Mouse (Mus musculus): ENCODE measurements around the gene Helz2. TPM values are rescaled to one million over a fixed set of nuclear protein-coding genes. Genes with fewer than 3 reads are reported as not detected.

Helz2 gene
- polyA plus RNA-seq, 1 experiment: 1.4 TPM

DNA sequence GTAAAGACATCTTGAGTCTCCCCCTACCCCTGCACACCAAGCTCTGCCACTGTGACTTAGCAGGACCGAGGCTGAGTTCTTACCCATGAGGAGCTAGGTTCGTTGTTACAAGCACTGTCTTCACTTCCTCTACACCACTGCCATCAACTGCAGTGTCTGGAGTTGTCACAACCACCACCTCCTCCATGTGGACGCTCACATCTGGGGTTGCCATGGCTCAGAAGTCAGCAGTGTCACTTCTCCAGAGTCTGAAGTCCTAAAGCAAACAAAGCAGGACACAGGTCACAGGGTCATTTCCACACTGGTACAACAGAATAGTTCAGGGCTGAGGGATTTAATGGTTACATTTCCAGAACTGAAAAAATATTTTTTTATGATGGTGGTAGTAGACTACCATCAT is 36.0 kb upstream of the Helz2 start:
- TF ChIP-seq POLR2A (IDR thresholded peaks at IDR 0.05; ENCODE audit: control insufficient read depth, low read depth, low read length) (no peak), CTCF (IDR thresholded peaks at IDR 0.05; ENCODE audit: control insufficient read depth, insufficient read depth, insufficient replicate concordance, low read depth, low read length) (no peak)
- Histone ChIP-seq H3K27me3 (ENCODE audit: control insufficient read depth, insufficient read depth, low read length) (no peaks in the 10 kb centered on the region), H3K4me1 (ENCODE audit: control insufficient read depth, insufficient read depth, low read length) (no peaks in the 10 kb centered on the region), H3K4me3 (ENCODE audit: control insufficient read depth, low read depth, low read length) (no peak overlapping the region), H3K27ac (ENCODE audit: control insufficient read depth, insufficient read depth, low read depth, low read length) (no peak overlapping the region), H3K36me3 (ENCODE audit: control insufficient read depth, insufficient read depth, low read length) (no peaks in the 10 kb centered on the region; the same call in 1 of the 2 replicates)

DNA sequence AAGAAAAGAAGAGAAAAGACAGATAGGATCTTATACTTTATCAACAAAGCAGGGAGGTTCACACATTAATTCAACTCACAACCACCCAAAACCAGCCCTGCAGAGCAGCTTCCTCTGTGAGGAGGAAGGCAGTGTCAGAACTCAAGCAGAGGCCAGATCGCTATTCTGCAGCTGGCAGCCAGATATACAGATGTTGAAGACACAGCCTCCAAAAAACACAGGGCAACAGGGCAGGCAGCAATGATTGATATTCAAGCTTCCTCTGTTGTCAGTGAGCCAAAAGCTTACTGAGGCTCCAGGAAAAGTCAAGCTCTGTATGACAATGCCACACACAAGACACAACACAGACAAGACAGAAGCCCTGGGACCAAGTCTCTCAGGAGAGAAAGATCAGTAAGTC is 34.9 kb upstream of the Helz2 start:
- Histone ChIP-seq H3K27me3 (ENCODE audit: control insufficient read depth, insufficient read depth, low read length) (no peaks in the 10 kb centered on the region), H3K4me3 (ENCODE audit: control insufficient read depth, low read depth, low read length) (no peak overlapping the region), H3K4me1 (ENCODE audit: control insufficient read depth, insufficient read depth, low read length) (no peaks in the 10 kb centered on the region), H3K36me3 (ENCODE audit: control insufficient read depth, insufficient read depth, low read length) (no peaks in the 10 kb centered on the region; the same call in 1 of the 2 replicates), H3K27ac (ENCODE audit: control insufficient read depth, insufficient read depth, low read depth, low read length) (no peak overlapping the region)
- no peak for TF ChIP-seq CTCF (IDR thresholded peaks at IDR 0.05; ENCODE audit: control insufficient read depth, insufficient read depth, insufficient replicate concordance, low read depth, low read length)
- no peak for TF ChIP-seq POLR2A (IDR thresholded peaks at IDR 0.05; ENCODE audit: control insufficient read depth, low read depth, low read length)

DNA sequence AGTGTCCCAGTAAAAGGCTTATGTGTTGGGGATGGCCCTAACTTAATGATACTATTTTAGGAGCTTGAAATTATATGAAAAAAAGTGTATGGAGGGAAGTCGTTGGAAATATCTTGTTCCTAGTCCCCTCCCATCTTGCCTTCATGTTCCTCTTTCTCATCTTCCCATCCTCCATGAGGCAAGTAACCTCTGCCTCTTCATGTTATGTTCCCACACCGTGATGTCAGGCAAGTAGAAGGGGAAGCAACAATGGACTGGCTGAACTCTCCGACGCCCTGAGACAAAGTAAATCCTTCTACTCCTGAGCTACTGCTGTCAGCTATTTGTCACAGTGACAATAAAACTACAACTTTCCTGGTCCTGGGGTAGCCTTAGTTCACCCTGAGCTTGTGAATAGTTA is 32.8 kb upstream of the Helz2 start:
- no peak for TF ChIP-seq POLR2A (IDR thresholded peaks at IDR 0.05; ENCODE audit: control insufficient read depth, low read depth, low read length)
- no peak for TF ChIP-seq CTCF (IDR thresholded peaks at IDR 0.05; ENCODE audit: control insufficient read depth, insufficient read depth, insufficient replicate concordance, low read depth, low read length)
- Histone ChIP-seq H3K4me3 (ENCODE audit: control insufficient read depth, low read depth, low read length) (no peak overlapping the region), H3K27ac (ENCODE audit: control insufficient read depth, insufficient read depth, low read depth, low read length) (no peak overlapping the region), H3K27me3 (ENCODE audit: control insufficient read depth, insufficient read depth, low read length) (no peaks in the 10 kb centered on the region), H3K4me1 (ENCODE audit: control insufficient read depth, insufficient read depth, low read length) (no peaks in the 10 kb centered on the region), H3K36me3 (ENCODE audit: control insufficient read depth, insufficient read depth, low read length) (no peaks in the 10 kb centered on the region; the same call in 1 of the 2 replicates)

DNA sequence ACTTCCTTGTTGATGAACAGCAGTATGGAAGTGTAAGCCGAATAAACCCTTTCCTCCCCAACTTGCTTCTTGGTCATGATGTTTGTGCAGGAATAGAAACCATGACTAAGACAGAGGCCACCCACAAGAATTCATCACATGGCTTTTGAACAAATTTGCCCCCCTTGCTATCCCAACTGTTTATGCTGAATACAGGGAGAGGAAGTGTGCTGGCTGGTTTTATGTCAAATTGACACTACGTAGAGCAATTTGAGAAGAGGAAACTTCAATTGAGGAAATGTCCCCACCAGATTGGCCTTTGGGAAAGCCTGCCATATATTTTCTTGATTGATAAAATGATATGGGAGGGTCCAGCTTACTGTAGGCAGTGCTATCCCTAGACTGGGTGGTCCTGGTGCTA is 32.0 kb upstream of the Helz2 start:
- H3K36me3 ChIP-seq (ENCODE audit: control insufficient read depth, insufficient read depth, low read length): no peaks in the 10 kb centered on the region; the same call in 1 of the 2 replicates
- no peak for TF ChIP-seq POLR2A (IDR thresholded peaks at IDR 0.05; ENCODE audit: control insufficient read depth, low read depth, low read length)
- TF ChIP-seq CTCF (IDR thresholded peaks at IDR 0.05; ENCODE audit: control insufficient read depth, insufficient read depth, insufficient replicate concordance, low read depth, low read length): no peak
- no peaks in the 10 kb centered on the region for H3K4me1 ChIP-seq (ENCODE audit: control insufficient read depth, insufficient read depth, low read length)

DNA sequence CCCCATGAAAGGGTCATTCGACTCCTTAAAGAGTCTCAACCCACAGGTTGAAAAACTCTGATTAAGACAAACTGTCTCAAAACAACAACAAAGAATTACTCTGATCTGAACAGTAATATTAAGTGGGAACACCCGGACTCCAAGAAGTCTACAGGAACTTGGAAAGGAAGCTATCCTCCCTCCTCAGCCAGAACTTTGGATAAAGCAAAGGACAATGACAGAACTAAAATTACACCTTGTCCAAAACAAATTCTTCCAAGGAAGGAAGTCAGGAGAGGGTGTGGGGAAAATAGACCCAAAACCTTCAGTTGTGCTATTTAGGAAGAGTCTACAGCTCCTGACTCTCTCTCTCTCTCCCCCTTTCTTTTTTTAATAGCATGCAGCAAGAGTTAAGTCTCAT is 30.3 kb upstream of the Helz2 start:
- Histone ChIP-seq H3K36me3 (ENCODE audit: control insufficient read depth, insufficient read depth, low read length) (no peaks in the 10 kb centered on the region; the same call in 1 of the 2 replicates), H3K27me3 (ENCODE audit: control insufficient read depth, insufficient read depth, low read length) (no peaks in the 10 kb centered on the region), H3K4me1 (ENCODE audit: control insufficient read depth, insufficient read depth, low read length) (no peaks in the 10 kb centered on the region), H3K4me3 (ENCODE audit: control insufficient read depth, low read depth, low read length) (no peak overlapping the region), H3K27ac (ENCODE audit: control insufficient read depth, insufficient read depth, low read depth, low read length) (no peak overlapping the region)
- TF ChIP-seq CTCF (IDR thresholded peaks at IDR 0.05; ENCODE audit: control insufficient read depth, insufficient read depth, insufficient replicate concordance, low read depth, low read length): no peak
- no peak for TF ChIP-seq POLR2A (IDR thresholded peaks at IDR 0.05; ENCODE audit: control insufficient read depth, low read depth, low read length)

More for the DNA sequence above, 32.0 kb upstream of the Helz2 start:
- Histone ChIP-seq H3K4me3 (ENCODE audit: control insufficient read depth, low read depth, low read length) (no peak overlapping the region), H3K27ac (ENCODE audit: control insufficient read depth, insufficient read depth, low read depth, low read length) (no peak overlapping the region), H3K27me3 (ENCODE audit: control insufficient read depth, insufficient read depth, low read length) (no peaks in the 10 kb centered on the region)

DNA sequence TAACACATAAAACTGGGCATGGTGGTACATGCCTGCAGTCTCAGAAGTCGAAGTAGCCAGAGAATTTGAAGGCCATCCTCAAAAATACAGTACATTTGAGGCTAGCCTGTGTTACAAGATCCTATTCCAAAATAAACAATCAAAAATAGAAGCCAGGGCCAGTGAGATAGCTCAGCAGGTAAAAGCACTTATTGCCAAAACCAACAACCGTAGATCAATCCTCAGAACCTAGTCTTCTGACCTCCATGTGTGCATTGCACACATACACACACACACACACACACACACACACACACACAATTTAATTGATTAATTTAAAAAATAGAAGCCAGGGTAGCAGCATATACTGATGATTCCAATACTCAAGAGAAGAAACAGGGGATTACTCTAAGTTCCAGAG is 25.0 kb upstream of the Helz2 start:
- H3K36me3 ChIP-seq (ENCODE audit: control insufficient read depth, insufficient read depth, low read length): no peaks in the 10 kb centered on the region

DNA sequence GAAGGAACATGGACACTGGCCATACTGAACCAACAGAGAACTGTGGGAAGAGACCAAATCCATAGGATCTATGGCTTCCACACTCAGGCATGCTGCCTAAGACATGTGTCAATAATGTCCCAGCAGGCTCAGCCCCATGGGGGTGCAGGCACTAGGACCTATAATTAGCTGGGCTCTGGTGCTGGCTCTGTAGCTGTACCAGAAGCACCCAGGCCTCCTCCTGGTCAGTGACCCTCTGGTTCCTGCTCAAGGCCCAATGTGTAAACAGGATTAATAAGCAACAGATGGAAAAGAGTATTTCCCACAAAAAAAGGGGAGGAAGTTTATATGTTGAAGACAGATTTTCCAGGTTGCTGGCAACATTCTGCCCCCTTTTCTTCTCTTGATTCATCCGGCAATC is 11.4 kb upstream of the Helz2 start:
- H3K36me3 ChIP-seq (ENCODE audit: control insufficient read depth, insufficient read depth, low read length): no peaks in the 10 kb centered on the region; the same call in none of the 2 replicates
- TF ChIP-seq CTCF (IDR thresholded peaks at IDR 0.05; ENCODE audit: control insufficient read depth, insufficient read depth, insufficient replicate concordance, low read depth, low read length) (no peak), POLR2A (IDR thresholded peaks at IDR 0.05; ENCODE audit: control insufficient read depth, low read depth, low read length) (no peak)

More for the DNA sequence above, 25.0 kb upstream of the Helz2 start:
- Histone ChIP-seq H3K4me1 (ENCODE audit: control insufficient read depth, insufficient read depth, low read length) (no peaks in the 10 kb centered on the region), H3K27me3 (ENCODE audit: control insufficient read depth, insufficient read depth, low read length) (no peaks in the 10 kb centered on the region), H3K27ac (ENCODE audit: control insufficient read depth, insufficient read depth, low read depth, low read length) (no peak overlapping the region), H3K4me3 (ENCODE audit: control insufficient read depth, low read depth, low read length) (no peak overlapping the region)
- TF ChIP-seq POLR2A (IDR thresholded peaks at IDR 0.05; ENCODE audit: control insufficient read depth, low read depth, low read length): no peak

DNA sequence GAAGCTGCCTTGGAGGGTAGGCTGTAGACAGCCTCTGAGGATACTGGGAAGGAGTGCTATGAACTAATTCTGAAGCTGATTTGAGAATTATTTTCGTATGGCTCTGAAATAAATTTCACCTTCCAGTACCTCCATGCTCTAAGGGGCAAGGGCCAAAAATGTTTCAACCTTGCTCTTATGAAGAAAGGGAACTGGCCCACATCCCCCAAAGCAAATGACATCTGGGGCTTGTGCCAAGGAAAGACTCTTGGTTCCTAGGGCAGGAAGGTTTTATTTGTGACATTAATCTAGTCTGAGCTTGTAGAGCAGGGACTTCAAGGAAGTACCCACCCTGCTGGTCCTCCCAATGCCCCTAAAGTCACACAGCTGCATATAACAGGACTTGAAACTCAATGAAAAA is 10.0 kb upstream of the Helz2 start:
- no peak overlapping the region for H3K27ac ChIP-seq (ENCODE audit: control insufficient read depth, insufficient read depth, low read depth, low read length)
- H3K4me1 ChIP-seq (ENCODE audit: control insufficient read depth, insufficient read depth, low read length): no peaks in the 10 kb centered on the region
- no peaks in the 10 kb centered on the region; the same call in none of the 2 replicates for H3K36me3 ChIP-seq (ENCODE audit: control insufficient read depth, insufficient read depth, low read length)
- H3K27me3 ChIP-seq (ENCODE audit: control insufficient read depth, insufficient read depth, low read length): no peaks in the 10 kb centered on the region
- H3K4me3 ChIP-seq (ENCODE audit: control insufficient read depth, low read depth, low read length): no peak overlapping the region
- TF ChIP-seq CTCF (IDR thresholded peaks at IDR 0.05; ENCODE audit: control insufficient read depth, insufficient read depth, insufficient replicate concordance, low read depth, low read length) (no peak), POLR2A (IDR thresholded peaks at IDR 0.05; ENCODE audit: control insufficient read depth, low read depth, low read length) (no peak)

More for the DNA sequence above, 11.4 kb upstream of the Helz2 start:
- Histone ChIP-seq H3K4me3 (ENCODE audit: control insufficient read depth, low read depth, low read length) (no peak overlapping the region), H3K27me3 (ENCODE audit: control insufficient read depth, insufficient read depth, low read length) (no peaks in the 10 kb centered on the region), H3K27ac (ENCODE audit: control insufficient read depth, insufficient read depth, low read depth, low read length) (no peak overlapping the region), H3K4me1 (ENCODE audit: control insufficient read depth, insufficient read depth, low read length) (no peaks in the 10 kb centered on the region)

Data from testis, adult 2 months (tissue).